Mouse (Mus musculus) forebrain, embryonic 11.5 days (tissue): ENCODE results near the gene Eya2. TPM values are rescaled to one million over a fixed set of nuclear protein-coding genes. Genes with fewer than 3 reads are reported as not detected.

ENCODE experiments used
- ATAC-seq: fragments of 200-750 bp; cut with Nextera tagmentation; replicated peaks from 2 replicates; pipeline ENCODE4 v1.8.0; 2017; ENCODE audit warnings: moderate TSS enrichment; ENCODE audit not compliant: low FRiP score
- DNase-seq: peaks from one replicate; pipeline ENCODE4 v3.0.0-alpha.2; 2017; ENCODE audit warnings: low spot score
- H3K27ac ChIP-seq: fragments of 300-500 bp; sonication (generic); 2 replicates; pipeline ENCODE4 v1.5.1; 2014; ENCODE audit warnings: low read depth, low read length
- H3K27me3 ChIP-seq: fragments of 300-500 bp; sonication (generic); 2 replicates; pipeline ENCODE4 v1.6.1; 2014; ENCODE audit warnings: mild to moderate bottlenecking, low read length, mixed read lengths; ENCODE audit not compliant: control insufficient read depth, insufficient read depth
- H3K36me3 ChIP-seq: fragments of 300-500 bp; sonication (generic); 2 replicates; pipeline ENCODE4 v1.6.1; 2014; ENCODE audit warnings: mild to moderate bottlenecking, low read length, moderate library complexity, mixed read lengths; ENCODE audit not compliant: control insufficient read depth, insufficient read depth
- H3K4me1 ChIP-seq: fragments of 300-500 bp; sonication (generic); replicated peaks from 2 replicates; pipeline ENCODE4 v1.6.1; 2014; ENCODE audit warnings: low read length, mixed read lengths; ENCODE audit not compliant: control insufficient read depth, insufficient read depth
- H3K4me2 ChIP-seq: fragments of 300-500 bp; sonication (generic); 2 replicates; pipeline ENCODE4 v1.6.1; 2014; ENCODE audit warnings: low read depth, mild to moderate bottlenecking, low read length, moderate library complexity, mixed read lengths; ENCODE audit not compliant: severe bottlenecking
- H3K4me3 ChIP-seq: fragments of 300-500 bp; sonication (generic); 2 replicates; pipeline ENCODE4 v1.5.1; 2014; ENCODE audit warnings: low read depth, low read length
- H3K9ac ChIP-seq: fragments of 300-500 bp; sonication (generic); 2 replicates; pipeline ENCODE4 v1.6.1; 2014; ENCODE audit warnings: low read length
- H3K9me3 ChIP-seq: fragments of 300-500 bp; sonication (generic); 2 replicates; pipeline ENCODE4 v1.6.1; 2016; ENCODE audit warnings: low read length, mixed read lengths; ENCODE audit not compliant: control insufficient read depth
- WGBS: fragments of 180-500 bp; shearing (Covaris S2); extraction: QIAGEN DNeasy Blood & Tissue Kit; methylation state at CpG from one replicate; pipeline ENCODE4 v1.1.7; 2014; 5-methylcytosine and 5-hydroxymethylcytosine counted together
- polyA plus RNA-seq: library from polyadenylated mRNA; unstranded; fragments of >200 nt; fragmentation: Nextera tagmentation; extraction: Ambion mirVana; gene quantifications from 2 replicates; pipeline ENCODE4 v1.2.1, GENCODE M21; 2014

The Eya2 gene
- polyA plus RNA-seq, 1 experiment from 2014 or later: 10.3 TPM

- 94% methylated on average over 5 of the region's 5 CpGs for WGBS
- Histone ChIP-seq H3K4me3 (no peak overlapping the region), H3K27ac (no peak overlapping the region), H3K36me3 (peaks cover 7% of the 10 kb centered on the region; the same call in 1 of the 2 replicates), H3K4me2 (no peak overlapping the region), H3K9ac (no peak overlapping the region), H3K9me3 (no peaks in the 10 kb centered on the region), H3K4me1 (no peaks in the 10 kb centered on the region), H3K27me3 (no peaks in the 10 kb centered on the region)
- ATAC-seq (no peak), DNase-seq (no peak)
Observed at GRCm38 (mm10) chr2:165809091-165809490, 214.3 kb downstream of the Eya2 start.

- Histone ChIP-seq H3K4me2 (no peak overlapping the region), H3K9me3 (no peaks in the 10 kb centered on the region), H3K36me3 (peaks cover 7% of the 10 kb centered on the region; the same call in 1 of the 2 replicates), H3K27ac (no peak overlapping the region), H3K9ac (no peak overlapping the region), H3K4me1 (no peaks in the 10 kb centered on the region), H3K27me3 (no peaks in the 10 kb centered on the region), H3K4me3 (no peak overlapping the region)
- WGBS: 91% methylated on average over 5 of the region's 5 CpGs
- ATAC-seq (no peak), DNase-seq (no peak)
Observed at GRCm38 (mm10) chr2:165809901-165810477, 215.2 kb downstream of the Eya2 start.

- ATAC-seq: no peak
- no peak overlapping the region for H3K4me3 ChIP-seq
- no peak overlapping the region for H3K4me2 ChIP-seq
- H3K9me3 ChIP-seq: no peaks in the 10 kb centered on the region
- H3K27ac ChIP-seq: no peak overlapping the region
- DNase-seq: no peak
- H3K9ac ChIP-seq: no peak overlapping the region
- peaks cover 7% of the 10 kb centered on the region; the same call in 1 of the 2 replicates for H3K36me3 ChIP-seq
- WGBS: 66% methylated on average over 5 of the region's 5 CpGs
- no peaks in the 10 kb centered on the region for H3K27me3 ChIP-seq
- no peaks in the 10 kb centered on the region for H3K4me1 ChIP-seq
Observed at GRCm38 (mm10) chr2:165811536-165811935, 216.7 kb downstream of the Eya2 start.

DNA sequence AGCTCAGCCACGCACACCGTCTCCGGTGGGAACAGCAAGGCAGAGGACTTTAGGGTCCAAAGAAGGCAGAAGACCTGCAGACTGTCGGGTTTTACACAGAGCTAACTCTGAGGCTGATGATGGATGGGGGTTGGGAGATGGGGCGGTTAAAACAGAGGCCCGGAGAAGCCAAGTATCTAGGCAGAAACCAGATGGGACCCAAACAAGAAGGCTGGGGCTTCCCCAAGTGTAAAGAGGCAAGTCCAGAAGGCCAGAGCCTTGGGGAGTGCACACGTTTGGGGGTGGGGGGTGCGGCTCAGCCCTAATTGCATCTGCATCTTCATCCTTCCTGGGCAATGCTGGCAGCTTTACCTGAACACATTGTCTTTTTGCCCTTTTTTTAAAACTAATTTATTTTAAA lies 218.1 kb downstream of the Eya2 start:
- DNase-seq (no peak), ATAC-seq (no peak)
- Histone ChIP-seq H3K9me3 (no peaks in the 10 kb centered on the region), H3K4me2 (no peak overlapping the region), H3K4me1 (no peaks in the 10 kb centered on the region), H3K36me3 (peaks cover 2% of the 10 kb centered on the region; the same call in 1 of the 2 replicates), H3K4me3 (no peak overlapping the region), H3K27ac (no peak overlapping the region), H3K27me3 (no peaks in the 10 kb centered on the region), H3K9ac (no peak overlapping the region)
- 90% methylated on average over 8 of the region's 8 CpGs for WGBS

DNA sequence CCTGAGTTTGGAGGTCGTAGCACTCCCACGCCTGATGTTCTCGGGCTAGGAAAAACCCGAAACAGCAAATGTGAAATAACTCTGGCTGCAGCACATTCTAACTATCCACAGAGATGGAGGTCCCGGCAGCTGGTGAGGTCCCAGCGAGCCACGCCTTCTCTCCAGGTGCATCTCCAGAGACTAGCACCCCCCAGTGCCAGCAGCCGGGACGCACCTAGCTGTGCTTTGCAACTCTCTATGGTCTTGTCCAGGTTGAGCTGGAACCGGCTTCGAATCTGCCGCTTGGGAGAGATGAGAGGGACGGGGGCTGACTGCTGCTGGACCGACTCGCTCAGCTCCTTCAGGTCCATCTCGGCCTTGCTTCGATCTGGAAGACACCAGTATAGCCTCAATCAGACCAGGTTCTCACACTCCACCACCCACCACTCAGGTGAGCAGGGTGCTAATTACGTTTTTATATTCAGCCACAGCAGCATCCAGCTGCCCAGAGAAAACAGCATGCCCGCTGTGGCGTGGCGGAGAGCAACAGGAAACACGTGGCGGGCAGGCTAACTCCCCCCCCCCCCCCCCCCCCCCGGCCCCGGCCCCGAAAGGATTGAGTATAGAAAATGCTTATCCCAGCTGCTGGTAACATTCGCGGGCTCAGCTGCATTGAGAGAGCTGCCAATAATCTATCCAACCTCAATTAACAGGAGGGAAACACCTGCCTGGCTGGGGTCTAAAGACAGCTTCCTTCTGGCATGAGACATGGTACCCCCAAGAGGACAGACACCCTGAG lies 220.5 kb downstream of the Eya2 start:
- WGBS: 89% methylated on average over 27 of the region's 28 CpGs
- Histone ChIP-seq H3K36me3 (no peaks in the 10 kb centered on the region; the same call in 1 of the 2 replicates), H3K4me3 (no peak overlapping the region), H3K9me3 (no peaks in the 10 kb centered on the region), H3K4me1 (no peaks in the 10 kb centered on the region), H3K27ac (no peak overlapping the region), H3K4me2 (no peak overlapping the region), H3K9ac (no peak overlapping the region), H3K27me3 (no peaks in the 10 kb centered on the region)
- DNase-seq (no peak), ATAC-seq (no peak)

- Histone ChIP-seq H3K4me3 (no peak overlapping the region), H3K4me2 (no peak overlapping the region), H3K27me3 (no peaks in the 10 kb centered on the region), H3K9ac (no peak overlapping the region), H3K27ac (no peak overlapping the region), H3K4me1 (no peaks in the 10 kb centered on the region), H3K9me3 (no peaks in the 10 kb centered on the region), H3K36me3 (no peaks in the 10 kb centered on the region; the same call in 1 of the 2 replicates)
- ATAC-seq: no peak
- 94% methylated on average over 10 of the region's 10 CpGs for WGBS
- no peak for DNase-seq
Observed at GRCm38 (mm10) chr2:165817437-165817836, 222.6 kb downstream of the Eya2 start.

- Histone ChIP-seq H3K27ac (no peak overlapping the region), H3K27me3 (no peaks in the 10 kb centered on the region), H3K4me2 (no peak overlapping the region), H3K36me3 (no peaks in the 10 kb centered on the region; the same call in 1 of the 2 replicates), H3K9ac (no peak overlapping the region), H3K4me1 (no peaks in the 10 kb centered on the region), H3K9me3 (no peaks in the 10 kb centered on the region), H3K4me3 (no peak overlapping the region)
- no peak for ATAC-seq
- DNase-seq: no peak
- WGBS: 91% methylated on average over 6 of the region's 6 CpGs
Observed at GRCm38 (mm10) chr2:165818570-165818969, 223.7 kb downstream of the Eya2 start.

GRCm38 (mm10) chr2:165818985-165819948 lies 224.4 kb downstream of the Eya2 start:
- Histone ChIP-seq H3K4me1 (no peaks in the 10 kb centered on the region), H3K4me3 (no peak overlapping the region), H3K27me3 (no peaks in the 10 kb centered on the region), H3K27ac (no peak overlapping the region), H3K36me3 (no peaks in the 10 kb centered on the region; the same call in 1 of the 2 replicates), H3K4me2 (no peak overlapping the region), H3K9ac (no peak overlapping the region), H3K9me3 (no peaks in the 10 kb centered on the region)
- ATAC-seq (peak; percentile 69), DNase-seq (peak; percentile 65)
- WGBS: 83% methylated on average over 10 of the region's 10 CpGs
